Mouse (Mus musculus) embryonic facial prominence, embryonic 13.5 days (tissue): ENCODE measurements at regions not wholly inside any gene's neighbourhood (a gene's known extent, or its start where the extent isn't known, plus 50 kb on each side); places are given as distances from the start of the nearest gene placed in this dataset.

Source experiments
- ATAC-seq: fragments of 200-750 bp; cut with Nextera tagmentation; 2 replicates; pipeline ENCODE4 v1.8.0; 2017; ENCODE audit warnings: low read depth; ENCODE audit not compliant: insufficient number of reproducible peaks, insufficient read depth, low FRiP score, low TSS enrichment
- H3K27ac ChIP-seq: fragments of 300-500 bp; sonication (generic); 2 replicates; pipeline ENCODE4 v1.5.1; 2015; ENCODE audit warnings: moderate library complexity, mild to moderate bottlenecking, inconsistent platforms
- H3K27me3 ChIP-seq: fragments of 300-500 bp; sonication (generic); 2 replicates; pipeline ENCODE4 v1.6.1; 2015; ENCODE audit warnings: mild to moderate bottlenecking, inconsistent platforms
- H3K36me3 ChIP-seq: fragments of 300-500 bp; sonication (generic); 2 replicates; pipeline ENCODE4 v1.6.1; 2015; ENCODE audit warnings: mild to moderate bottlenecking, inconsistent platforms
- H3K4me1 ChIP-seq: fragments of 300-500 bp; sonication (generic); 2 replicates; pipeline ENCODE4 v1.6.1; 2015; ENCODE audit warnings: inconsistent platforms
- H3K4me2 ChIP-seq: fragments of 300-500 bp; sonication (generic); 2 replicates; pipeline ENCODE4 v1.6.1; 2015; ENCODE audit warnings: moderate library complexity, mild to moderate bottlenecking, inconsistent platforms
- H3K4me3 ChIP-seq: fragments of 300-500 bp; sonication (generic); 2 replicates; pipeline ENCODE4 v1.5.1; 2015; ENCODE audit warnings: mild to moderate bottlenecking, inconsistent platforms
- H3K9ac ChIP-seq: fragments of 300-500 bp; sonication (generic); 2 replicates; pipeline ENCODE4 v1.6.1; 2015; ENCODE audit warnings: mild to moderate bottlenecking, inconsistent platforms
- H3K9me3 ChIP-seq: fragments of 300-500 bp; sonication (generic); 2 replicates; pipeline ENCODE4 v1.6.1; 2016; ENCODE audit warnings: inconsistent platforms
- WGBS: fragments of 180-500 bp; shearing (Covaris S2); methylation state at CpG from one replicate; pipeline ENCODE4 v1.1.7; 2015; ENCODE audit warnings: mixed read lengths; 5-methylcytosine and 5-hydroxymethylcytosine counted together

DNA sequence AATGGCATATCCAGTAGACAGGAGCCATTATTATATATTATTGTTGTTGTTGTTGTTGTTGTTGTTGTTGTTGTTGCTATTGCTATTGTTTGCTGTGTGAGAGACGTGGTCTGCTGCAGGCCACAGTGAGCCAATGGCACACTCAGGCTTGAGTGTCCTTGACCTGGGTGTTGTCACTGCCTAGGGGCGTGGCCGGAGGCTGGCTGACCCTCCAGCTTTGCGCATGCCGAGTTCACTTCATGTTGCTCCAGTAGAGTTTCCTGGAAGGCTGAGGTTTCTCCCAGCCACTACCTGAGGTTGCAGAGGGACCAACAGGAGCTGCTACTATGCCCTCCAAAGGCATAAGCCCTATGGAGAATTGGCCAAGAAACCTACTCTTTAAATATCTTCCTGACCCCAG, 83.1 kb upstream of the Csf3r start:
- 67% methylated on average over 5 of the region's 5 CpGs for WGBS
- no peak for ATAC-seq
- Histone ChIP-seq H3K36me3 (no peaks in the 10 kb centered on the region), H3K4me2 (no peak overlapping the region), H3K4me1 (0 out of 2 replicates have a peak, but pooled peaks cover 14% of the 10 kb centered on the region), H3K27ac (no peak overlapping the region), H3K9me3 (no peaks in the 10 kb centered on the region), H3K27me3 (peaks cover 6% of the 10 kb centered on the region; the same call in 1 of the 2 replicates), H3K4me3 (no peak overlapping the region), H3K9ac (no peak overlapping the region)

DNA sequence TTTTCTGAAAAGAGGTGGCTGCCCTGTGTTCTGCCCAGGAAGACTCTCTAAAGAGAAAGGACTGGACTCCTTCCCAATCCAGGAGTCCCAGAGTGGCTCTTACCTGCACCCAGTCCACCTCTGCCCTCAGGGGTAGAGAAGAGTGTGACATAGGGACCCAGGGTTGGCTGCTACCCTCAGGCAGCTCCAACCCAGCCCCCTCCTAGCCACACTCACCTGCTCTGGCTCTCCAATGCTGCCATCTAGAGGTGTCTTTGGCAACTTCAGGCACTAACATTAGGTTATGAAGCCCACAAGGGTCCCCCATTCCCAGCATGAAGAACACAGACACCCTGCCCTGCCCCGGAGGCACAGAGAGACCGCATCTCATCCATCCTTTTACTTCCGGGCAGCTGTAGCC, 82.4 kb upstream of the Csf3r start:
- H3K4me3 ChIP-seq, result no peak overlapping the region
- H3K4me2 ChIP-seq, result no peak overlapping the region
- H3K4me1 ChIP-seq, result 0 out of 2 replicates have a peak, but pooled peaks cover 9% of the 10 kb centered on the region
- WGBS, result 40% methylated on average over 3 of the region's 3 CpGs
- peaks cover 6% of the 10 kb centered on the region; the same call in 1 of the 2 replicates for H3K27me3 ChIP-seq
- no peak for ATAC-seq
- H3K36me3 ChIP-seq, result no peaks in the 10 kb centered on the region
- H3K9me3 ChIP-seq, result no peaks in the 10 kb centered on the region
- H3K27ac ChIP-seq, result no peak overlapping the region
- H3K9ac ChIP-seq, result no peak overlapping the region

GRCm38 (mm10) chr4:125945062-125945461, 79.3 kb upstream of the Csf3r start:
- Histone ChIP-seq H3K4me3 (no peak overlapping the region), H3K4me2 (no peak overlapping the region), H3K9ac (no peak overlapping the region), H3K4me1 (0 out of 2 replicates have a peak, but pooled peaks cover 4% of the 10 kb centered on the region), H3K36me3 (no peaks in the 10 kb centered on the region), H3K27me3 (peaks cover 6% of the 10 kb centered on the region; the same call in 1 of the 2 replicates), H3K27ac (no peak overlapping the region), H3K9me3 (no peaks in the 10 kb centered on the region)
- 57% methylated on average over 2 of the region's 2 CpGs for WGBS
- ATAC-seq, result no peak

DNA sequence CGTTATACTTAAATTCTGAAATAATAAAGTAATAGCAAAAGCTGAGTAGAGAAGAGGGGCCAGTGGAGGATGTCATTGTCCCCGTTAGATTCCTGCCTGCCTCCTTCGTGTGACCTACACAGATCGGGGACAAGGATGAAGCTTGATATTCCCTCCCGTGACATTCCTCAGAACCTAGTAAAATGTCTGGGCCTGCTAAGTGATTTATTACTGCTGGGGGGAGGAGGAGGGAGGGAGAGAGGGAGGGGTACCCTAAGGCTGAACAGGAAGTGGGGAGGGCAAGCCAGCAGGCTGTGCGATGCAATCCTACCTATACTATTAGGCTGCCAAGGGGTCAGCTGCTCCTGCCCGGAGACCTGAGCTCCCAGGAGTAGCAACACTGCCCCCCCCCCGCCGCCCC, 64.9 kb upstream of the Csf3r start:
- peaks cover 9% of the 10 kb centered on the region for H3K27me3 ChIP-seq

GRCm38 (mm10) chr4:125960704-125961279, 63.6 kb upstream of the Csf3r start:
- H3K4me2 ChIP-seq, result no peak overlapping the region
- ATAC-seq, result no peak
- H3K4me1 ChIP-seq, result no peaks in the 10 kb centered on the region
- no peak overlapping the region for H3K4me3 ChIP-seq
- no peak overlapping the region for H3K9ac ChIP-seq
- no peaks in the 10 kb centered on the region for H3K36me3 ChIP-seq
- no peaks in the 10 kb centered on the region for H3K9me3 ChIP-seq
- H3K27me3 ChIP-seq, result peaks cover 9% of the 10 kb centered on the region
- 43% methylated on average over 8 of the region's 8 CpGs for WGBS
- H3K27ac ChIP-seq, result no peak overlapping the region

More for the DNA sequence above, 64.9 kb upstream of the Csf3r start:
- Histone ChIP-seq H3K9ac (no peak overlapping the region), H3K36me3 (no peaks in the 10 kb centered on the region), H3K27ac (no peak overlapping the region), H3K4me3 (no peak overlapping the region), H3K4me2 (no peak overlapping the region), H3K9me3 (no peaks in the 10 kb centered on the region), H3K4me1 (no peaks in the 10 kb centered on the region)
- 33% methylated on average over 8 of the region's 9 CpGs for WGBS
- no peak for ATAC-seq

- peaks cover 9% of the 10 kb centered on the region for H3K27me3 ChIP-seq
- H3K36me3 ChIP-seq, result no peaks in the 10 kb centered on the region
- H3K4me1 ChIP-seq, result no peaks in the 10 kb centered on the region
- WGBS, result 6% methylated on average over 7 of the region's 7 CpGs
- no peak overlapping the region for H3K4me3 ChIP-seq
- no peak overlapping the region for H3K4me2 ChIP-seq
- no peak overlapping the region for H3K27ac ChIP-seq
- no peak for ATAC-seq
- no peak overlapping the region for H3K9ac ChIP-seq
- no peaks in the 10 kb centered on the region for H3K9me3 ChIP-seq
Observed at GRCm38 (mm10) chr4:125962677-125963076, 61.7 kb upstream of the Csf3r start.
